ENCODE assay signal across 8 mouse cellular contexts in the genomic region with DNA sequence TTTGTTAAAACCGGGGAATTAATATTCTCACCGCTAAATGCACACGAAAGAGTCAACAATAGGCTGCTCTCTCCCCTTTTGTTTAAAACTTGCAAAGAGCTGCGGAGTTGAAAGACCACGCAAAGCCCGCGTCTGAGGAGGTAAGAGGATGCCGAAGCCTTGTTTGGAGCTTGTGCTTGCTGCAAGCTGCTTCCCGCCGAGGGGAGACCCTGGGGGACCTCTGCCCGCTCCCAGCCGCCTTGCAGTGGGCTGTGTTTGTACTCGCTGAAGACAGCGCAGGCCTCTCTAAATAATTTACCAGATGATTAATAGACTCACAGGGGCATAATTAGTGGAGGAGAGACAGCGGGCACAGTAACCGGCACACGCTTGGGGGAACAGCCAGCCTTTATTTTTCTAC. TPM values are rescaled to one million over a fixed set of nuclear protein-coding genes. Genes with fewer than 3 reads are reported as not detected.
DNase-seq lines count a peak whose midpoint lies in the region; ATAC-seq and TF ChIP-seq lines count a peak whose summit lies in the region.

No protein-coding gene starts in this region.

- peak overlapping the region; percentile 68 for H3K4me2 ChIP-seq in forebrain, embryonic 14.5 days (ENCODE audit: low read length)
- peak overlapping the region; percentile 44 for H3K4me2 ChIP-seq in liver, embryonic 15.5 days

- peaks cover 3% of the 10 kb centered on the region; the same call in 1 of the 2 replicates for H3K4me1 ChIP-seq in spleen, adult 2 months (ENCODE audit: control insufficient read depth, insufficient read depth, insufficient read length)
- H3K4me1 ChIP-seq in forebrain, embryonic 14.5 days (ENCODE audit: control insufficient read depth, insufficient read depth, low read length), result peaks cover 10% of the 10 kb centered on the region
- peaks cover 4% of the 10 kb centered on the region; the same call in 1 of the 2 replicates for H3K4me1 ChIP-seq in liver, embryonic 15.5 days (replicated peaks)

- no peak overlapping the region for H3K27ac ChIP-seq in spleen, adult 2 months (ENCODE audit: insufficient read depth, low read length)
- no peak overlapping the region for H3K27ac ChIP-seq in forebrain, embryonic 14.5 days (ENCODE audit: low read depth, low read length)
- no peak overlapping the region for H3K27ac ChIP-seq in liver, embryonic 15.5 days (replicated peaks)

- no peaks in the 10 kb centered on the region for H3K9me3 ChIP-seq in forebrain, embryonic 14.5 days (replicated peaks; ENCODE audit: control insufficient read depth, low read length)
- no peaks in the 10 kb centered on the region for H3K9me3 ChIP-seq in liver, embryonic 15.5 days (replicated peaks)

- no peaks in the 10 kb centered on the region for H3K27me3 ChIP-seq in spleen, adult 2 months (ENCODE audit: control insufficient read depth, insufficient read depth, low read length)
- peaks cover 49% of the 10 kb centered on the region for H3K27me3 ChIP-seq in forebrain, embryonic 14.5 days (replicated peaks; ENCODE audit: control insufficient read depth, insufficient read depth, low read length)
- H3K27me3 ChIP-seq in liver, embryonic 15.5 days, result peaks cover 58% of the 10 kb centered on the region

- H3K4me3 ChIP-seq in spleen, adult 2 months (ENCODE audit: extremely low read depth, insufficient read depth, insufficient read length), result 0 out of 2 replicates have a peak overlapping the region, but pooled peaks have one; percentile 7
- peak overlapping the region; percentile 28 for H3K4me3 ChIP-seq in forebrain, embryonic 14.5 days (ENCODE audit: low read depth, low read length)
- peak overlapping the region; percentile 12; the same call in 1 of the 2 replicates for H3K4me3 ChIP-seq in liver, embryonic 15.5 days (replicated peaks)

- H3K9ac ChIP-seq in forebrain, embryonic 14.5 days (ENCODE audit: low read length), result peak overlapping the region; percentile 56
- H3K9ac ChIP-seq in liver, embryonic 15.5 days, result no peak overlapping the region

- no peak for DNase-seq in spleen, adult 2 months (ENCODE audit: low read depth in 1 of 2, low spot score in 2 of 2)
- no peak for DNase-seq in spleen, postnatal 36 days (ENCODE audit: low spot score in 2 of 2)
- peak; percentile 49 for DNase-seq in forebrain, embryonic 14.5 days (ENCODE audit: low spot score)
- DNase-seq in thymus, postnatal 14 days, result peak; percentile 33
- no peak for DNase-seq in testis, postnatal 14 days (ENCODE audit: low spot score)
- DNase-seq in adrenal gland, adult 2 months, result no peak

- ATAC-seq in forebrain, embryonic 14.5 days, result no peak
- no peak for ATAC-seq in liver, embryonic 15.5 days (ENCODE audit: insufficient read depth)
- ATAC-seq in monocyte, adult 5-6 weeks (replicated peaks; ENCODE audit: insufficient number of reproducible peaks, low FRiP score, low TSS enrichment, poor library complexity, severe bottlenecking), result no peak

- no peaks in the 10 kb centered on the region for H3K36me3 ChIP-seq in spleen, adult 2 months (ENCODE audit: control insufficient read depth, insufficient read depth, low read length)
- H3K36me3 ChIP-seq in forebrain, embryonic 14.5 days (ENCODE audit: control insufficient read depth, insufficient read depth, low read length), result no peaks in the 10 kb centered on the region
- H3K36me3 ChIP-seq in liver, embryonic 15.5 days (replicated peaks), result no peaks in the 10 kb centered on the region

- 5% methylated on average over 17 of the region's 17 CpGs for WGBS in spleen, adult 2 months
- under 1% methylated on average over 17 of the region's 17 CpGs for WGBS in forebrain, embryonic 14.5 days
- WGBS in liver, embryonic 15.5 days (ENCODE audit: insufficient replicate concordance), result 2% methylated on average over 17 of the region's 17 CpGs

- TF ChIP-seq CTCF in spleen, adult 2 months (IDR thresholded peaks at IDR 0.05; ENCODE audit: extremely low read depth, insufficient read depth, insufficient read length, insufficient replicate concordance), result no peak

- TF ChIP-seq POLR2A in spleen, adult 2 months (IDR thresholded peaks at IDR 0.05; ENCODE audit: low read depth, low read length), result no peak

RNA-seq across cellular contexts. Expression of a gene that starts 51.2 kb away (rescaled TPM):
- 0.69 and 0.94 TPM in 2 replicates for polyA plus RNA-seq in spleen, adult 2 months (2012; rRNA removed)
- 2.0 and 2.2 TPM in 2 replicates for polyA plus RNA-seq in forebrain, embryonic 14.5 days (2014; fragmentation: Nextera tagmentation; extraction: Ambion mirVana)
- 0.45 and 0.61 TPM in 2 replicates for polyA plus RNA-seq in liver, embryonic 15.5 days (2015; fragmentation: Nextera tagmentation; extraction: Ambion mirVana)
- 0.39 to 1.6 TPM in 2 of 3 replicates, not detected in the other for total RNA-seq in monocyte, adult 5-6 weeks (2017)
- total RNA-seq in adrenal gland, adult 2 months (2021), result under 1 TPM; 0.29 to 0.38 TPM
- polyA plus RNA-seq in adrenal gland, adult 2 months (2012; rRNA removed), result 0.29 and 0.44 TPM in 2 replicates

RNA-seq across cellular contexts. Expression of a gene that starts 51.7 kb away (rescaled TPM):
- polyA plus RNA-seq in spleen, adult 2 months (2012; rRNA removed), result 2.4 and 5.0 TPM in 2 replicates
- polyA plus RNA-seq in forebrain, embryonic 14.5 days (2014; fragmentation: Nextera tagmentation; extraction: Ambion mirVana), result 1.8 and 2.8 TPM in 2 replicates
- 2.5 and 2.9 TPM in 2 replicates for polyA plus RNA-seq in liver, embryonic 15.5 days (2015; fragmentation: Nextera tagmentation; extraction: Ambion mirVana)
- 1.3 to 10.1 TPM (median 3.3 TPM) in 3 replicates for total RNA-seq in monocyte, adult 5-6 weeks (2017)
- under 1 TPM in 1 of 2 experiments, not detected in 1; 0.92 TPM for total RNA-seq in adrenal gland, adult 2 months (2021)
- polyA plus RNA-seq in adrenal gland, adult 2 months (2012; rRNA removed), result 0.84 TPM in 1 of 2 replicates, not detected in the other

Comparison
In these comparisons a context has a peak if more than half of its experiments do, and no peak if none do; other contexts are left out.
1. DNase-seq: peak in forebrain, embryonic 14.5 days (single experiment) and thymus, postnatal 14 days (single experiment); none in spleen, adult 2 months (0 of 2), spleen, postnatal 36 days (0 of 2), testis, postnatal 14 days (single experiment) and adrenal gland, adult 2 months (single experiment).
2. Peak in every context shown above with its lines, with median percentiles within 50 percentile points of each other: H3K4me3 ChIP-seq.